ENCODE assay signal across 32 mouse cellular contexts in genomic region chr8:84375803-84376202, GRCm38 (mm10). TPM values are rescaled to one million over a fixed set of nuclear protein-coding genes. Genes with fewer than 3 reads are reported as not detected.
"Had no signal": no experiment of that assay in that cellular context is flagged by ENCODE, and none has a peak within 500 bp of the region (broad histone marks: within the 10 kb centered on the region; RNA-seq: fewer than 3 reads in every experiment).

No protein-coding gene starts in this region.

- H3K27ac ChIP-seq: limb, embryonic 10.5 days; limb, embryonic 12.5 days; limb, embryonic 13.5 days; liver, embryonic 12.5 days; liver, embryonic 13.5 days; liver, embryonic 14.5 days; liver, embryonic 15.5 days; lung, embryonic 15.5 days; macrophage; midbrain, embryonic 10.5 days; midbrain, embryonic 12.5 days; midbrain, embryonic 13.5 days; midbrain, embryonic 15.5 days; neural tube, embryonic 12.5 days; neural tube, embryonic 13.5 days had no signal

- H3K4me3 ChIP-seq: limb, embryonic 10.5 days; limb, embryonic 12.5 days; limb, embryonic 13.5 days; limb, embryonic 15.5 days; liver, embryonic 12.5 days; liver, embryonic 13.5 days; liver, embryonic 15.5 days; lung, embryonic 15.5 days; megakaryocyte, embryonic 14.5 days; midbrain, embryonic 10.5 days; midbrain, embryonic 12.5 days; midbrain, embryonic 13.5 days; midbrain, embryonic 15.5 days; myocyte; neural tube, embryonic 12.5 days; neural tube, embryonic 13.5 days had no signal

- ATAC-seq: liver, embryonic 12.5 days; liver, postnatal 0 days; lung, postnatal 0 days; midbrain, embryonic 13.5 days; midbrain, embryonic 15.5 days; midbrain, embryonic 16.5 days had no signal

- H3K27me3 ChIP-seq: limb, embryonic 12.5 days; limb, embryonic 13.5 days; limb, embryonic 15.5 days; liver, embryonic 13.5 days; lung, embryonic 15.5 days; midbrain, embryonic 12.5 days; midbrain, embryonic 13.5 days; midbrain, embryonic 15.5 days; neural tube, embryonic 12.5 days; neural tube, embryonic 13.5 days had no signal

- H3K4me1 ChIP-seq: liver, embryonic 12.5 days; liver, embryonic 13.5 days; liver, embryonic 15.5 days; lung, embryonic 15.5 days; megakaryocyte, embryonic 14.5 days; midbrain, embryonic 12.5 days; midbrain, embryonic 13.5 days; neural tube, embryonic 12.5 days; neural tube, embryonic 13.5 days had no signal

- DNase-seq: left cerebral cortex, postnatal 4 days; liver; liver, embryonic 13.5 days; liver, postnatal 0 days; lung, adult 18-20 months; lung, adult 2 months; lung, embryonic 14.5 days; lung, postnatal 10 days; lung, postnatal 14 days; lung, postnatal 36 days; lung, postnatal 4 days; midbrain, embryonic 14.5 days had no signal

RNA-seq across cellular contexts. Expression of gene Cacna1a, which starts 12.4 kb away (rescaled TPM):
- total RNA-seq: monocyte, adult 5-6 weeks had no signal
